Mouse (Mus musculus) forebrain, embryonic 11.5 days (tissue): ENCODE results near the gene Itga10. TPM values are rescaled to one million over a fixed set of nuclear protein-coding genes. Genes with fewer than 3 reads are reported as not detected.

Experiments used
- ATAC-seq: fragments of 200-750 bp; cut with Nextera tagmentation; replicated peaks from 2 replicates; pipeline ENCODE4 v1.8.0; 2017; ENCODE audit warnings: moderate TSS enrichment; ENCODE audit not compliant: low FRiP score
- DNase-seq: peaks from one replicate; pipeline ENCODE4 v3.0.0-alpha.2; 2017; ENCODE audit warnings: low spot score
- H3K27ac ChIP-seq: fragments of 300-500 bp; sonication (generic); 2 replicates; pipeline ENCODE4 v1.5.1; 2014; ENCODE audit warnings: low read depth, low read length
- H3K27me3 ChIP-seq: fragments of 300-500 bp; sonication (generic); 2 replicates; pipeline ENCODE4 v1.6.1; 2014; ENCODE audit warnings: mild to moderate bottlenecking, low read length, mixed read lengths; ENCODE audit not compliant: control insufficient read depth, insufficient read depth
- H3K36me3 ChIP-seq: fragments of 300-500 bp; sonication (generic); 2 replicates; pipeline ENCODE4 v1.6.1; 2014; ENCODE audit warnings: mild to moderate bottlenecking, low read length, moderate library complexity, mixed read lengths; ENCODE audit not compliant: control insufficient read depth, insufficient read depth
- H3K4me1 ChIP-seq: fragments of 300-500 bp; sonication (generic); replicated peaks from 2 replicates; pipeline ENCODE4 v1.6.1; 2014; ENCODE audit warnings: low read length, mixed read lengths; ENCODE audit not compliant: control insufficient read depth, insufficient read depth
- H3K4me2 ChIP-seq: fragments of 300-500 bp; sonication (generic); 2 replicates; pipeline ENCODE4 v1.6.1; 2014; ENCODE audit warnings: low read depth, mild to moderate bottlenecking, low read length, moderate library complexity, mixed read lengths; ENCODE audit not compliant: severe bottlenecking
- H3K4me3 ChIP-seq: fragments of 300-500 bp; sonication (generic); 2 replicates; pipeline ENCODE4 v1.5.1; 2014; ENCODE audit warnings: low read depth, low read length
- H3K9ac ChIP-seq: fragments of 300-500 bp; sonication (generic); 2 replicates; pipeline ENCODE4 v1.6.1; 2014; ENCODE audit warnings: low read length
- H3K9me3 ChIP-seq: fragments of 300-500 bp; sonication (generic); 2 replicates; pipeline ENCODE4 v1.6.1; 2016; ENCODE audit warnings: low read length, mixed read lengths; ENCODE audit not compliant: control insufficient read depth
- WGBS: fragments of 180-500 bp; shearing (Covaris S2); extraction: QIAGEN DNeasy Blood & Tissue Kit; methylation state at CpG from one replicate; pipeline ENCODE4 v1.1.7; 2014; 5-methylcytosine and 5-hydroxymethylcytosine counted together
- polyA plus RNA-seq: library from polyadenylated mRNA; unstranded; fragments of >200 nt; fragmentation: Nextera tagmentation; extraction: Ambion mirVana; gene quantifications from 2 replicates; pipeline ENCODE4 v1.2.1, GENCODE M21; 2014

The Itga10 gene
- polyA plus RNA-seq, 1 experiment from 2014 or later = 0.87 TPM

GRCm38 (mm10) chr3:96623201-96623600 is 22.2 kb upstream of the Itga10 start:
- 90% methylated on average over 4 of the region's 4 CpGs for WGBS
- Histone ChIP-seq H3K4me2 (no peak overlapping the region), H3K36me3 (peaks cover 3% of the 10 kb centered on the region; the same call in 1 of the 2 replicates)

GRCm38 (mm10) chr3:96629729-96630600 is 15.4 kb upstream of the Itga10 start, which contains the start of gene Rbm8a:
Gene Rbm8a, plus strand, starts transcription at chr3:96629933.
- ATAC-seq (peak; percentile 93), DNase-seq (peak; percentile 96)
- H3K4me1 ChIP-seq = 0 out of 2 replicates have a peak, but pooled peaks cover 2% of the 10 kb centered on the region
- no peaks in the 10 kb centered on the region for H3K27me3 ChIP-seq
- peak within 1 kb of the TSS; percentile 77 for H3K9ac ChIP-seq
- H3K9me3 ChIP-seq = no peaks in the 10 kb centered on the region
- H3K4me2 ChIP-seq = peak within 1 kb of the TSS; percentile 73
- H3K36me3 ChIP-seq = no peaks in the 10 kb centered on the region; the same call in 1 of the 2 replicates
- H3K4me3 ChIP-seq = peak within 1 kb of the TSS; percentile 71
- peak within 1 kb of the TSS; percentile 46 for H3K27ac ChIP-seq
- WGBS = under 1% methylated on average over 48 of the region's 48 CpGs

More at GRCm38 (mm10) chr3:96623201-96623600, 22.2 kb upstream of the Itga10 start:
- no peaks in the 10 kb centered on the region for H3K27me3 ChIP-seq
- H3K9ac ChIP-seq = no peak overlapping the region
- no peaks in the 10 kb centered on the region for H3K4me1 ChIP-seq
- no peak overlapping the region for H3K27ac ChIP-seq
- no peaks in the 10 kb centered on the region for H3K9me3 ChIP-seq
- no peak overlapping the region for H3K4me3 ChIP-seq
- ATAC-seq (no peak), DNase-seq (no peak)

- ATAC-seq (no peak), DNase-seq (no peak)
- Histone ChIP-seq H3K4me2 (no peak overlapping the region), H3K9me3 (no peaks in the 10 kb centered on the region), H3K27me3 (no peaks in the 10 kb centered on the region), H3K36me3 (no peaks in the 10 kb centered on the region; the same call in 1 of the 2 replicates), H3K27ac (no peak overlapping the region), H3K9ac (no peak overlapping the region), H3K4me3 (no peak overlapping the region), H3K4me1 (peaks cover 3% of the 10 kb centered on the region; the same call in 1 of the 2 replicates)
Measured at GRCm38 (mm10) chr3:96632058-96632457, 13.3 kb upstream of the Itga10 start.

- Histone ChIP-seq H3K9ac (no peak overlapping the region), H3K27me3 (no peaks in the 10 kb centered on the region), H3K4me1 (peaks cover 3% of the 10 kb centered on the region; the same call in 1 of the 2 replicates), H3K36me3 (peaks cover under 1% of the 10 kb centered on the region; the same call in 1 of the 2 replicates), H3K4me2 (no peak overlapping the region), H3K4me3 (no peak overlapping the region), H3K9me3 (no peaks in the 10 kb centered on the region), H3K27ac (no peak overlapping the region)
- DNase-seq (no peak), ATAC-seq (no peak)
- 72% methylated on average over 1 of the region's 1 CpGs for WGBS
Measured at GRCm38 (mm10) chr3:96634015-96634414, 11.4 kb upstream of the Itga10 start.

DNA sequence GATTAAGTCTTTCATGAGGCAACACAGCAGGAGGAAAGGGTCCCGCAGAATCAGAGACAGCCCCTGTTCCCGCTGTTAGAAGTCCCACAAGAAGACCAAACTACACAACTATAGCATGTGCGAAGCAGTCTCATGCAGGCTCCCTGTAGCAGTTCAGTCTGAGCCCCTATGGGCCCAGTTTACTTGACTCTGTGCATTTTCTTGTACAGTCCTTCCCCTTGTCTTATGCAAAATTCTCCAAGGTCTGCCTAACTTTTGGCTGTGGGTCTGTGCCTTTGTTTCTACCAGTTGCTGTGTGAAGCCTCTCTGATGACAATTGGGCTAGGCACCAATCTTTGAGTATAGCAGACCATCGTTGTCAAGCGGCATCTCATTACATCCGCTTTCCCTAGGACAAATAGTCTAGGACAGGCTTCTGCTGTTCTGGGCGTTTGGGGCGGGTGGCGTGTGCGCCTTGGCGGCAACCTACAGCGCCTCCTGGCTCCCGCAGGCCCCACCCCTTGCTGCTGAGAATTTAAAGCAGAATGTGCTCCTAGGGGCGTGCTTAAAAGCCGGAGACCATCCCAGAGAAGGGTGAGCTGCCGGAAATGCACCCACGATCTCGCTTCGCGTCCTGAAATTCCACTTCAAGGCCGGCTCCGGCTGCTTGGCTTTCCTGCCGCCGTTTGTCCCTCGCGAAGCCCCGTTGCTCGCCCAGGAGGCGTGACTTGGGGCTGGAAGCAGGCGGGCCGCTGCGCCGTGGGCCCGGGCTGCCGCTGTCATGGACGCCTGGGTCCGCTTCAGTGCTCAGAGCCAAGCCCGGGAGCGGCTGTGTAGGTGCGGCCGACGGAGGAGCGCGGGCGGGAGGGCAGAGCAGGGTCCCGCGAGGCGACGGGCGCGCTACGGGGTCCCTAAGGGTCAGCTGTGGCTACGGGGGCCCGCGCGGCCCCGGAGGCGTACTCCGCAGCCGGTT is 10.2 kb upstream of the Itga10 start, which contains the start of the genes Pex11b and Gm42957:
Gene Pex11b, plus strand, starts transcription at position 449 of the 952 bp plus-strand sequence.
Gene Gm42957, plus strand, starts transcription at position 547 of the 952 bp plus-strand sequence.
- Histone ChIP-seq H3K27me3 (no peaks in the 10 kb centered on the region), H3K9ac (peak within 1 kb of the TSS; percentile 97), H3K36me3 (peaks cover 2% of the 10 kb centered on the region; the same call in 1 of the 2 replicates), H3K27ac (peak within 1 kb of the TSS; percentile 72), H3K4me1 (peaks cover 3% of the 10 kb centered on the region; the same call in 1 of the 2 replicates), H3K9me3 (no peaks in the 10 kb centered on the region), H3K4me2 (peak within 1 kb of the TSS; percentile 86), H3K4me3 (peak within 1 kb of the TSS; percentile 88)
- ATAC-seq (peak; percentile 92), DNase-seq (peak; percentile 85)
- WGBS = 1% methylated on average over 56 of the region's 60 CpGs

DNA sequence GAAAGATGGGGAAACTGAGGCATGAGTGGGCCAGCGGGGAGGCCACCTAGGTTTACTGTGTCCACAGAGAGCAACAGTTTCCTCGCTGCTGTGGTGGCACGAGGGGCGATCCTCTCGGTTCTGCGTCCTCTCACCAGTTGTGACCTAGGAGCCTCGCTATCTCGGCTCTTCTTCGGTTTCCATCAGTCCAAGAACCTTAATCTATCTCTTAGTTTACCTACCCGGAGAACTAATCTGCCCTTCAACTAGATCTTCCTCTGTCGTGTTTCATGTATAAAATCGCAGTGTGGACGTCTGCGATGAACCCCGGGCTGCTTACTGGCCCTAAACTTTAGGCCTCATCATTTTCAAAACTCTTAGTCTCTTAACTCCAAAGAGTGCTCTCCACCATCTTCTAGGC is 9.5 kb upstream of the Itga10 start:
- H3K36me3 ChIP-seq = peaks cover 2% of the 10 kb centered on the region; the same call in 1 of the 2 replicates
- WGBS = 15% methylated on average over 15 of the region's 15 CpGs
- ATAC-seq (no peak), DNase-seq (no peak)
- no peaks in the 10 kb centered on the region for H3K9me3 ChIP-seq
- peak overlapping the region; percentile 97 for H3K9ac ChIP-seq
- H3K4me2 ChIP-seq = peak overlapping the region; percentile 86
- peaks cover 3% of the 10 kb centered on the region; the same call in 1 of the 2 replicates for H3K4me1 ChIP-seq
- H3K4me3 ChIP-seq = peak overlapping the region; percentile 88
- no peaks in the 10 kb centered on the region for H3K27me3 ChIP-seq
- H3K27ac ChIP-seq = no peak overlapping the region; the same call in 1 of the 2 replicates

GRCm38 (mm10) chr3:96636448-96636847 is 8.9 kb upstream of the Itga10 start:
- Histone ChIP-seq H3K9me3 (no peaks in the 10 kb centered on the region), H3K27ac (no peak overlapping the region), H3K27me3 (no peaks in the 10 kb centered on the region), H3K4me2 (peak overlapping the region; percentile 86), H3K9ac (peak overlapping the region; percentile 97; the same call in 1 of the 2 replicates), H3K36me3 (peaks cover 2% of the 10 kb centered on the region; the same call in 1 of the 2 replicates), H3K4me1 (peaks cover 3% of the 10 kb centered on the region; the same call in 1 of the 2 replicates), H3K4me3 (peak overlapping the region; percentile 88)
- DNase-seq (peak; percentile 57), ATAC-seq (no peak)
- WGBS = 73% methylated on average over 11 of the region's 11 CpGs

GRCm38 (mm10) chr3:96639219-96639618 is 6.2 kb upstream of the Itga10 start:
- ATAC-seq (no peak), DNase-seq (peak; percentile 72)
- H3K9ac ChIP-seq = no peak overlapping the region
- H3K4me2 ChIP-seq = no peak overlapping the region
- WGBS = 68% methylated on average over 1 of the region's 1 CpGs
- H3K9me3 ChIP-seq = no peaks in the 10 kb centered on the region
- no peak overlapping the region for H3K4me3 ChIP-seq
- H3K36me3 ChIP-seq = 0 out of 2 replicates have a peak, but pooled peaks cover 2% of the 10 kb centered on the region
- H3K27me3 ChIP-seq = no peaks in the 10 kb centered on the region
- H3K27ac ChIP-seq = no peak overlapping the region
- H3K4me1 ChIP-seq = peaks cover 3% of the 10 kb centered on the region; the same call in 1 of the 2 replicates
